Mouse (Mus musculus) cerebellum, adult 8-10 months (tissue): ENCODE data around the gene Aldoc.

Experiments used
- DNase-seq: peaks from one replicate; pipeline ENCODE4 v3.0.0; 2022

The Aldoc gene

GRCm38 (mm10) chr11:78364103-78364502 lies 41.3 kb downstream of the Aldoc start:
- no peak for DNase-seq

GRCm38 (mm10) chr11:78367456-78368225 lies 44.9 kb downstream of the Aldoc start:
- DNase-seq, result no peak

GRCm38 (mm10) chr11:78370389-78370788 lies 47.6 kb downstream of the Aldoc start:
- DNase-seq, result no peak

- no peak for DNase-seq
Observed at GRCm38 (mm10) chr11:78371711-78372110, 48.9 kb downstream of the Aldoc start.

- DNase-seq, result no peak
Observed at GRCm38 (mm10) chr11:78372166-78372565, 49.4 kb downstream of the Aldoc start.

- no peak for DNase-seq
Observed at GRCm38 (mm10) chr11:78372610-78373009, 49.8 kb downstream of the Aldoc start.

- no peak for DNase-seq
Observed at GRCm38 (mm10) chr11:78374147-78374546, 51.4 kb downstream of the Aldoc start.
